Mouse (Mus musculus): ENCODE measurements around the gene Ppm1l.
A peak's percentile ranks its signal among the peaks of the same experiment; 100 is the strongest.
"Not testable (repeated sequence)": the region's sequence is repeated elsewhere in the genome, so short reads cannot be mapped to it uniquely, and the experiment has no call there.

Ppm1l gene

DNA sequence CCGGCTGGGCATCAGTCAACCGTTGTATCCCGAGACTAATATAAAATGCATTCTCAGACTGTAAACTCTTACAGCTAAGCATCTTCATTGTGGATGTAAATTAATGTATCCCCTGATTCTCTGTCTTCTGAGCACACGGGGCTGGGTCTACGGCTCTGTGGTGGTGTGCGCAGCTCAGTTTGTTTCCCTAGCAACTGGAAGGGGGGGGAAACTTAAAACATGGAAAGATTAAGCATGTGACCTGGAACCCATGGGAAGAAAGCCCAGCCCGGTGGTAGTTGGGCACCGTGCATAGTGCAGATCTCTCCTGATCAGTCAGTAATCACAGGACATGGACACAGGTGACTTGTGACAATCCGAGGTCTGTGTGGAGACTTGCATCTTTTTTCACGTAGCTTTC is 218.8 kb downstream of the Ppm1l start:
- DNase-seq (ENCODE audit: low read depth, low spot score), result peak; percentile 48

DNA sequence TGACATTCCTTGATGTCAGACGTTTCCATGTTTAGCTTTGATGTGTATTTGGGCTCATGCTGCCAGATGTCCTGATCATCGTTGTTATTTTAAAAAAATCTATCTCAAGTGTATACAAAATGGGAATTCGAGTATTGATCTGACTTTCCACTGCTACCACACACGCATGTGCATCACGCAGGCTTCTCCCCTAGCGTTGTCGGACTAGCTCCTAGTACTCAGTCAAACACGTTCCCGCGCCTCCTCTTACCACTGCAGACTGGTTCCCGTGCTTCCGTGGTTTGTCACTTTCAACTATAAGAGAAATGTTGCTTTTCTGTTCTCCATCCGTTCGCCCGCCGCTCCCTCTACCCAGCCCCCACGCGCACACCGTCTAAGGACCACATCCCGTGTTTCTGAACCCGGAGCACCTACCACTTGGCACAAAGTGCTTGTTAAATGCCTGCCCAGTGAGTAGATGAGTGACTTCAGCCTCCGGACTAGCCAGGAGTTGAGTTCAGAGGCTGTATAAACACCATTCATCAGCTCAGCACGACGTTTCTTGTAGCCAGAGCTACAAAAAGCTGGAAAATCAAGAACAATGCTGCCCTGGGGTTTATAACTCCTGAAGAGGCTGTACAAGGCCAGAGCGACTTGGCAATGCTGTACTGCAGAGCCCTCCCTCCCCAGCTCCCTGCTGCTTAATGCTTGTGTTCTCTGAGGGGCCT is 219.4 kb downstream of the Ppm1l start:
- peak; percentile 46 for DNase-seq (ENCODE audit: low read depth, low spot score)

DNA sequence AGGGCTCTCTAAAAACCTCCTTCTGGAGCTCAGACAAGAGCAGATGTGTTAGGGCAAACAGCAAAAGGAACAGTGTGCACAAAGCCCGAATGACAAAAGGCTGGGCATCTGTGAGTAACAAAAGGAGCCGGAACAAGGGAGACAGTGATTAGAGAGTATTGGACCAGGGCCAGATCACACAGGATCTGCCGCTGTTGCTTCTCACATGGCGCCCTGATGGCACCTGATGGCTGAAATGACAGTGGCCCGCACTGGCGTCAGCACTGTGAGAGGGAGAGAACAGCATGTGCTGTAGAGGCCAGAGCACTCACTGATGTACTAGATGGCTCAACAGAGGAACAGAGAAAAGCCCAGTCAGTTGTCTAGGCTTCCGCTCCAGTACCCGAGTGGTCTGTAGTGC is 226.3 kb downstream of the Ppm1l start:
- DNase-seq (ENCODE audit: low read depth, low spot score), result peak; percentile 94

DNA sequence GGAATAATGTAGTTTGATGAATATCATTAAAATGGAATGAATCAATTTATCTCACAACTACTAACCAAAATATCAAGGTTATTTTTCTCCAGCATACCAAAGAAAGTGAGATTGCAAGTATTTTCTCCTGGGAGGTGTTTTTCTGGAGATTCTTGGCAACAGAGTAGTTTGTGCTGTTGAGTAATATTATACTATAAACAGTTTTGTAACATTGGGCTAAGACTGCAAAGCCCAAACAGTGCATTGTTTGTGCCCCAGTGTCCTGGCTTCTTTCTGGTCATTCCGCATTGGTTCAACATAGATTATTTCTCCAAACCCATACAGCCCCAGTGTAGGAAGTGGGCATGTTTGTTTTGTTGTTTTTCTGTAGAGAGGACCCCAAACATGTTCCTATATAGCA is 227.1 kb downstream of the Ppm1l start:
- no peak for DNase-seq (ENCODE audit: low read depth, low spot score)

DNA sequence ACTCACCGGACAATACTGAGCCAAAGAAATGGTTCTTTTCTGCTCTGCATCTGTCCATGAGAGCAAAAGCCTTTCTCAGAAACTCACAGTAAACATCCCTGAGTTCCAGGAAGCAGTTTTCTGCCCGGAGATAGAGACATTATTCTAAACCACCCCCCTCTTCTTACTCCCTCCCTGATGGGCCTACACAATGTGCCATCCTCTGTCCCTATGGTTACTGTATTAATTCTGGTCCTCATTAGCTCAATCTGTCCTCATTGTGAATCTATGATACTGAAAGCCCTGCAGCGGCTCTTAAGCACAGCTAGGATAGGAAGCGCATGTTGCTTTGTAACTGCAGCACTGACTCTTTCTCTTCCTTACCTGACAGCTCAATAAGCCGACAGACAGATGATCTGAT is 228.4 kb downstream of the Ppm1l start:
- peak; percentile 43 for DNase-seq (ENCODE audit: low read depth, low spot score)

DNA sequence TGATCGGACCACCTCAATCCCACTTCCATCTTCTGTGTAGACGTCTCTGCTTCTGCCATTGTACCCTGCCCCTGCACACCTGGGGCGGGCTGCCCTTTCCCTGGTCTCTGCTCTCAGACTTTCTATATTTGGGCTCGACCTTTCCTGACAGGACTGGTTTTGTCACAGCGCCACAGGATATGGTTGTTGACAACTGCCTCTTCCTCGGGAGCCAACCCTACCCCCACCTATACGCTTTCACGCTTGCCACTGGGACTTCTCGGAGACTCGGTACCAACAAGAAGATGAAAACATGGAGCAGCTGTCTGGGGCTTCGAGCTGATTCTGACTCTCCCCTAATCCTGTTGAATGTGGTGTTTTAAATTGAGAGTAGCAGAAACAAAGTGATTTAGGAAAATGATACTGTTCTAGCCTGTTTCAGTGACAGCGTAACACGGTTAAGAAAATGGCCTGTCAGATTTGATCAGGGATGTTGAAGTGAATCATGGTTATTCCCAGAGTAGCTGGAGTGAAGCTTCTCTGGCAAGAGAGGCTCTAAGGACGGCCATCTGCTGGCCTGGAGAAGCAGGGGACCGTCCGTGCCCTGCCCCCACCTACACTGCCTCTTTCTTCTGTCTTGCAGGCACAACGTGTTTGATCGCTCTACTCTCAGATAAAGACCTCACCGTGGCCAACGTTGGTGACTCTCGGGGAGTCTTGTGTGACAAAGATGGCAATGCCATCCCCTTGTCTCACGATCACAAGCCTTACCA is 232.2 kb downstream of the Ppm1l start:
- DNase-seq (ENCODE audit: low read depth, low spot score), result peak; percentile 57

DNA sequence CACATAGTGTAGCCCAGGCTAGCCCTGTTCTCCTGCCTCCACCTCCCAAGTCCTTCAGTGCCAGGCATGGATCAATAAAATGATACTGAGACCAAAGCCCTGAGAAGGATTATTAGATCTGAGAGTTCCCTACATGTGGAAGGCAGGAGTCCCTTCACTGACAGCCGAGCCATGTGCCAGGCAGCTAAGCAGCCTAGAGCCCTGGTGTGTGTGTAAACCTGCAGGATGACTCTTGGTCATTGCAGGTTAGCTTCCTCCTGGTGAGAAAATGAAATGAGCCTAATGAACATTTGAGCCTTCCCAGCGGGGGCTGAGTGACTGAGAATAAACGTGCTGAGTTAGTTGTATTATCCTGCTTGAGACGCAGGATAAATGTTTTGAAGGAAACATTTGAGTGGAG is 232.9 kb downstream of the Ppm1l start:
- no peak for DNase-seq (ENCODE audit: low read depth, low spot score)

DNA sequence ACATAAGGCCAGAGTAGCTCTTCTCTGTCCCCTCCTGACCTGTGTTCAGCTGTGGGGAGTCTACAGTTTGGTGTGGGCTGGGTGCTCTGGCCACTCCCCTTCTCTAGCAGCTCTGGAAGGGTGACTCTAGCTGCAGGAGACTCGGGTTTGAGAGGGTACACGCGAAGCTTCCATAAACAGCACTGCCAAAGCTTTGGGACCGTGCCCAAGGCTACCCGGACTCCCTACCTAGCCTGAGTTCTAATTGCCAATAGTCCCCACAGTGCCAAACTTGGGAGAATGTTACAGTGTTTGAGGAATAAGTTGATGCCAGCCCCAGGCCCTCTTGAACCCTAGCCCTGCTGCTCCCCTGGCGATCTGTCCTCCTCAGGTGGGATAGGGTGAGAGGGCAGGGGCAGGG is 238.8 kb downstream of the Ppm1l start:
- no peak for DNase-seq (ENCODE audit: low read depth, low spot score)

DNA sequence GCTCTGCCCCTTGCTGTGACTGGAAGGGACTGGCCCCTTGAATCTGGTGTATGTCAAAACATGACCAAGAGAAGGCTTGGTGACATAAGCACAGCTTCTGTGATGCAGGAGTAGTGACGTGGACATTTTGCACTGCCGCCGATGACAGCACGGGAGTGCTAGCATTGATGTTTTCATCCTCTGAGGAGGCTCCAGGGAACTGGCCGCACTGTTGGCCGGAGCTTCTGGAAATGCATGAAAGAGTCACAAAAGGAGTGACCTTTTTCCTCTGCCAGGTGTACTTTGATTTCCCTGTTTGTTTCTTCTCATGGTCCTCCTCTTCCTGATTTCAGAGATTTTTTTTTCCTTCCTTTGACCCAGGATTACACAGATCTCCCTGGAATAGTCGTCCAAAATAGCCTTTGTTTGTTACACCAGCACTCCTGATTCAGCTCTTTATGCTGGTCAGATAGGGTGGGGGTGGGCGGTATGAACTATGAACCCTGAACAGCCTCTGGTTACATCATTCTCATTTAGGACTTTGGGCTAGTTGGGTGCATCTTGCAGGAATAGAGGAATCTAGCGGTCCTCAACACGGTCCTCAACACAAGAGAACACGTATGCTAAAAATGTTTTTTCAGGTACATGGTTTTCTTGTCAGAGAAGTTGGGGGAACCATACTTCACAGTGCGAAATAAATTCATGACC is 239.6 kb downstream of the Ppm1l start:
- no peak for DNase-seq (ENCODE audit: low read depth, low spot score)

DNA sequence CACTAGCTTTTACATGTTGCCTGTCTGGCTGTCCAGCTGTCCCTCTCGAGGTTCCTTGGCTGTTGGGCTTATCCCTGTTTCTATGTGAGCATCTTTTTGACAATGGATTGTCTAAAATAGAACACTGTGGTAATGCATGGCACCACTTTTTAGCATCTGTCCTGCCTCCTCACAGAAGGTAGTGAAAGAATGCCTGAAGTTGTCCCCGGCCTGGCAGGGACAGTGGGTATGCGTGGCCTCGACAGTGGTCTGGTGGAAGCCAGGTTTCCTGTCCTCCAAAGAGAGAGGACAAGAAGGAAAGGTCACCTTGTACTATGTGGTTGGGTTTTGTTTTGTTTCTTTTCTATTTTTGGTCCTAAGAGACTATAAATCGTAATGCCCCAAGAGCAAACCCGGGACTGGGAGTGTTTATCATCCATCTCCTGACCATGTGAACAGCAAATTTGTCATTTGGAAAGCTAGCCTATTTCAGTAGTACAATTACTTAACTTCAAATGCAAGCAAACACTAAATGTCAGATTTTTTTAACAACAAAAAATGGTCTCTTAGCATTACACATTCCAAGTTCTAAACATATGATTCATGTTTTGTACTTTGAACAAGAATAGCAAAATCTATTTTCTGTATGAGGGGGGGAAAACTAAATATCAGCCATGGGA is 242.8 kb downstream of the Ppm1l start:
- DNase-seq (ENCODE audit: low read depth, low spot score), result peak; percentile 37

DNA sequence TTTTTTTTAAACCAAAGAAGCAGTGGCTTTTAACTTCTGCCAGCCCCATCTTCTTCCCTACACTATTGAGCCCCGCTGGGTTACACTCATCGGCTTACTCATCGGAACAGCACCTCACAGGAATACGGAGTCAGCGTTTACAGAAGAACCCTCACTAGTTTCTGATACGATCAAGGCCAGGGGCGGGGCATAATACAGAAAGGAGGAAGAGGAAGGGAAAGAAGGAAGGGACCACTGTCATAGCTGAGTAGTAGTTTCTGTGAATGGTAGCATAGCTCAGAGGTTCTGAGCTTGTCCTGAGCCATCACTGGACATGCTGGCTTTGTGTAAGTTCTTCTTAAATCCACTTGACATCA is 243.3 kb downstream of the Ppm1l start:
- peak; percentile 71 for DNase-seq (ENCODE audit: low read depth, low spot score)

DNA sequence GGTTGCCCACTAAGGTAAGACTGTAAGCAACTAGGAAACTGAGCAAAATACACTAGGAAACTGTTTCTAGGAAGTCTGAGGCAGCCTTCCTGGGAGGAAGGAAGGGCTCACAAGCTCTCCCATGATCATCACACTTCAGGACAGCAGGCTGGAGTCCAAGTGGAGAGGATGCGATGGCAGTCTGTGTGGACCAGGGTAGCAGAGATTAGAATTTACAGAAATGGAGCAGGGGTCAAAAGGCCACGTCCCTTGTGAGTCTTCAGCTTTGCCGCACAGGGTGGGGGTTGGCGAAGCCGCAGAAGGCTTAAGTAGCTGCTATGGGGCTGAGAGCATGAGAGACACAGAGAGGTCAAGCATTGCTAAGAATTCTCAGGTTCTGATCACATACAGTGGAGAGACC is 245.0 kb downstream of the Ppm1l start:
- no peak for DNase-seq (ENCODE audit: low read depth, low spot score)

DNA sequence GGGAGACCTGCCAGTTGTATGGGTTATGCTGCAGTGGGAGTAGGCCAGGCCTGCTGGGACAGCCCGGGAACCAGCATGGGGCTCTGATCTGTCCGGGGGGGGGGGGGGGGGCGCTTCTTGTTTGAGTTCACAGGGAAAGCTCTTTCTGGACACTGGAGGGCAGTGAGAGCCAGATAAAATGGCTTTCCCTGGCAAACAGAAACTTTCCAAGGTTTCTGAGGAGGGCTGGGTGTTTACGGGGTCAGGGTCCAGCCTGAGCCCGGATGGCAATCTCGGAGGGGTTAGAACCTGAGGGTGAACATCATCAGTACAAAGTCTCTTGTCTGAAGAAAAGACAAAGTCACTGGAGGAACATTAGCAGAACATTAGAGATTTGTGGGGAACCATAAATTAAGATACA is 246.7 kb downstream of the Ppm1l start:
- no peak for DNase-seq (ENCODE audit: low read depth, low spot score)

DNA sequence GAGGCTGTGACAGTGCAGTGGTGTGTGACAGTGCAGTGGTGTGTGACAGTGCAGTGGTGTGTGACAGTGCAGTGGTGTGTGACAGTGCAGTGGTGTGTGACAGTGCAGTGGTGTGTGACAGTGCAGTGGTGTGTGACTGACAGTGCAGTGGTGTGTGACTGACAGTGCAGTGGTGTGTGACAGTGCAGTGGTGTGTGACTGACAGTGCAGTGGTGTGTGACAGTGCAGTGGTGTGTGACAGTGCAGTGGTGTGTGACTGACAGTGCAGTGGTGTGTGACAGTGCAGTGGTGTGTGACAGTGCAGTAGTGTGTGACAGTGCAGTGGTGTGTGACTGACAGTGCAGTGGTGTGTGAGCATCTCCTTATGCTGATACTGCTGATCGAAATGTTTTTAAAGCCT is 248.9 kb downstream of the Ppm1l start:
- DNase-seq (ENCODE audit: low read depth, low spot score), result not testable (repeated sequence)

DNA sequence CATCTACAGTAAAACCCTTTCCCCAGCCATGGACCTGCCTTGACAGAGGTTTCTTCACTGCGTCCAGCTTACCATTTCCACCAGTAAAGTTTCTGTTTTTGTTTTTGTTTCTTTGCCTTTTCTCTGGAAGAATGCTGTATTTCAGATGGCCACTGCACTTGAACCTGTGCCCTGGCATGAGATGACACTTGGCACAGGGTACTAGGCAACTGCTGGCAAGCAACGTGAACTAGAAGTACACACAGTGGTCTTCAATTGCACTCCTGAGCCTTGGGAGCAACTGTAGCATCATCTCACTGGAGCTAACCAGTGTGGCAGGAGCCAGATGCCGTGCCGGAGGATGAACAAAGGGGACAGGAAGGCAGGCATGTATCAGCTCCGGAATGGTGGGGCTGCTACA is 255.9 kb downstream of the Ppm1l start:
- no peak for DNase-seq (ENCODE audit: low read depth, low spot score)

DNA sequence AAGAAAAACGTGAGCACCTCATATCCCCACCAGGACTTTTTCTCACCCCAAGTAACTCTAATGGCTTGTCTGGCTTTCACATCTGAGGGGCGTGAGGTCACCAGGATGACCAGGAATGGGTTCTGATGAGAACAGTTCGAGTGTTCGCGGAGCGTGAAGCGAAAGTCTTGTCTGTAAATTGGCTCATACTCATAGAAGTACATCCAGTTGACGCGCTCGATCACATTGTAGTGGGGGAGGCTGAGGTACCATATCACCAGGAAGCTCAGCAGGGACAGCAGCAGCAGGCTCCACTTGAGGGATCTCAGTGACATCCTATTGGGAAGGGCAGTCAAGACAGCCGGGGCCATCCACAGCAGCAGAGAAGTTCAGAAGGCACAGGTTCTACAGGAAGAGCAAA is 258.9 kb downstream of the Ppm1l start:
- no peak for DNase-seq (ENCODE audit: low read depth, low spot score)

DNA sequence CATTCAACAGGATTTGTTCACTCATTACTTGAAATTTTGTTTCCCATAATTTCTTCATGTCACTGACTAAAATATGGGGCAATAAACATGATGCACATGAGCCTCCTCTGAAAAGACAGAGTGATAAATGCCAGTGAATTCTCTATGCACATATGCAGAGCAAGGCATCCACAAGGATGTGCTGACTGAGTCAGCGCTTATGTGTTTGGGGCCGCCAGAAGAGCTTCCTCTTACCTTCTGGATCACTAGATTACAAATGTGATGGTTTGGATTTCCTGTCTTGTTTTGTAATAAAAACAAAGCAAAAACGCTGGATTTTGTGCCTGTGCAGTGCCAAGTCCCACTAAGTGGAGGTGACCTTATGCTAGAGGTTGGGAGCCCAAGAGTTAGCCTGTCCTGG is 260.1 kb downstream of the Ppm1l start:
- DNase-seq (ENCODE audit: low read depth, low spot score), result no peak

DNA sequence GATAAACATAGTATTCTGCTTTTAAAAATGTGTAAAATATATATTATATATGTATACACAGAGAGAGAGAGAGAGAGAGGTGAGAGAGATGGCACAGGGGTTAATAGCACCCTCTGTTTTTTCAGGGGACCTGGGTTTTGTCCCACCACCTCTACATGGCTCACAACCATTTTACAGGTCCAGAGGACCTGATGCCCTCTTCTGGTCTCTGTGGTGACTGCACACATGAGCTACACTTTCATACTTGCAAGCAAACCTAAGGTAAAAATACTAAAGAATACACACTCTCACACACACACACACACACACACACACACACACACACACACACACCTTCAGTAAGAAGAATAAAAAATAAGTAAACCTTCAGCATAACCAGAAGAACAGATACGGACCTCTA is 262.1 kb downstream of the Ppm1l start:
- peak; percentile 40 for DNase-seq (ENCODE audit: low read depth, low spot score)

DNA sequence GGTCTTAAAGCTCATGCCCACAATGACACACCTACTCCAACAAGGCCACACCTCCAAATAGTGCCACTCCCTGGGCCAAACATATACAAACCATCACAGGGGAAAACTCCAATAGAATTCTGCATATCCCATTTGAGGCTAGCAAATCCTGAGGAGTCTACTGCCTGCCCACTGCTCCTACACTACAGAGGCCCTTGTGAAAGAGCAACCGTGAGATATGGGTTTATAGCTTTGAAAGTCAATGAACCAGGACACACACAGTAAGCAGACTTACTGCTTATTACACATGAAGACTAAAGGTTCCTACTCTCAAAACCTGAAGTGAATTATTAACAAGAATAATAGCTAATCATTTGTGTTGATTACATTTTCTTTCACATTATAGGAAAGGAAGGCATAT is 267.1 kb downstream of the Ppm1l start:
- DNase-seq (ENCODE audit: low read depth, low spot score), result no peak

DNA sequence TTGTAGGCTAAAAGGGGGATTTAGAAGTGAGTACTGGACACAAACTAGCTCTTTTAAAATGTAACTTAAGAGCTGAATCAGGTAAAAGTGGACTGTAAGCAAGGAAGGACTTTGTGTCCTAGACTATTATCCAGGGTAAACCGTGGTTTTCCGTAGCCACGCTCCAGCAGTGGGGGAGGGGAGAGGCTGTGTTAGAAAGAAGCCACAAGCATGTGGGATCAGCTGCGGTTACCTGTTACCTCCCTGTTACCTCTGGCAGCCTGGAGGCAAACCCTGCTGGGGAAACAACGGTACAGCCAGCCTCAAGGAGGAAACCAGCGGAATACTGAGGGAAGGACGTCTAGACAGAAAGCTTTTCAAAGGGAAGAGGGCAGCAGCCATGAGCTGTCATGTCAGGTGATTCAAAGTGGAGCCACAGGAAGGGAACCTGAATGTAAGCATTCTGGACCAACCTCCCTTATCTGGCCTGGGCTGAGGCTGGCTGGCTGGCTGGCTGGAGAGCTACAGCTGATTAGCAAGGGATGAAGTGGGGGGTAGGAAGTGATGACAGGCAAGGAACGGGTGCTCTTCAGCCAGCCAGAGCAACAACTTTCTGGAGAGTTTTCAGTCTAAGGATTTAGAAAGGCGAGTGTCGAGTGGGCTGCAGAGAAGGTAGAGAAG is 271.6 kb downstream of the Ppm1l start:
- no peak for DNase-seq (ENCODE audit: low read depth, low spot score)

DNA sequence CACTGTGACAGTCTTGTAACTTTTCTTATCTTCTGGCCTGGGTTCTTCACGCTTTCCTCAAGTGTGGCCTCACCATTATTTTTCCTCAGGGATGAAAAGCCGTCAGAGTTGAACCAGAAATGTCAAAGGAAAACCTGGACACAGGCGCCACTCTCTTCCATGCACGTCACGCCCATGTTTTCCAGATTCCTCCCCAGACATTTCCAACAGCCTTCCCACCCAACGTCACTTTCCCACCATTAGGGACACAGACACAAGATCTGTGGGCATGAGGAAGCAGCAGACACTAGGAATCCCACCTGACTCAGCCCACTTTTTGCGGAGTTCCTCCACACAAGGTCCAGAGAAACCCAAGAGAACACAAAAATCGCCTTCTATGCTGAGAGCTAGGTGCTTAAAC is 276.8 kb downstream of the Ppm1l start:
- DNase-seq (ENCODE audit: low read depth, low spot score), result no peak

DNA sequence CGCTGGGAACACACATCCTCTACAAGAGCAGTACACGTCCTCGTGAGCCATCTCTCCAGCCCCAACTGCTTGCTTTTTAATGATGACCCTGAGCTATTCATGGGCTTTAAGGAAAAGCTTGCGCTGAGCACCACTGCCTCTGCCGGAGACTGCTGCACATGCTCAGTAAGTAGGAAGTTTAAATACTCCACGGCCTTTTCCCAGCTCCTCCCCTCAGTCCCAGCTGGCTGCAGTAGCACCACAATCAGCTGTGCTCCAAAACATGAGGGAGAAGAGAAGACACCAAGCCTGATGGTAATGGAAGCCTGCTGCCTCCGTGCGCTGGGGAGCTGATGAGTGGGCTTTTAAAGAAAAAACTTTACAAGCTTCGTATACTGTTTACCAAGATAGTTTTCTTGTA is 277.4 kb downstream of the Ppm1l start:
- DNase-seq (ENCODE audit: low read depth, low spot score), result peak; percentile 63
